Mouse (Mus musculus): Measurements from ENCODE around the gene Fnbp1.
A peak's percentile ranks its signal among the peaks of the same experiment; 100 is the strongest.

Gene Fnbp1

GRCm38 (mm10) chr2:31091182-31091581, 50.6 kb downstream of the Fnbp1 start:
- DNase-seq, result no peak

GRCm38 (mm10) chr2:31089607-31090006, 52.2 kb downstream of the Fnbp1 start:
- DNase-seq, result no peak

- peak; percentile 20 to 43 for DNase-seq
Measured at GRCm38 (mm10) chr2:31088871-31089270, 52.9 kb downstream of the Fnbp1 start.

GRCm38 (mm10) chr2:31087663-31088661, 53.8 kb downstream of the Fnbp1 start:
- peak in 1 of 2 experiments; percentile 21 for DNase-seq

- DNase-seq, result no peak
Measured at GRCm38 (mm10) chr2:31087085-31087484, 54.7 kb downstream of the Fnbp1 start.

GRCm38 (mm10) chr2:31086543-31086942, 55.3 kb downstream of the Fnbp1 start:
- DNase-seq, result no peak

GRCm38 (mm10) chr2:31084169-31084850, 57.5 kb downstream of the Fnbp1 start:
- DNase-seq, result no peak

GRCm38 (mm10) chr2:31083372-31083771, 58.4 kb downstream of the Fnbp1 start:
- DNase-seq, result no peak

- DNase-seq, result peak in 1 of 2 experiments; percentile 44
Measured at GRCm38 (mm10) chr2:31082639-31083038, 59.2 kb downstream of the Fnbp1 start.

- no peak for DNase-seq
Measured at GRCm38 (mm10) chr2:31081349-31081748, 60.5 kb downstream of the Fnbp1 start.

GRCm38 (mm10) chr2:31079117-31079516, 62.7 kb downstream of the Fnbp1 start:
- no peak for DNase-seq

GRCm38 (mm10) chr2:31077574-31077973, 64.2 kb downstream of the Fnbp1 start:
- DNase-seq, result no peak

GRCm38 (mm10) chr2:31076351-31077140, 65.3 kb downstream of the Fnbp1 start:
- no peak for DNase-seq

GRCm38 (mm10) chr2:31075836-31076235, 66.0 kb downstream of the Fnbp1 start:
- DNase-seq, result no peak

- no peak for DNase-seq
Measured at GRCm38 (mm10) chr2:31075168-31075567, 66.6 kb downstream of the Fnbp1 start.

- no peak for DNase-seq
Measured at GRCm38 (mm10) chr2:31069506-31069905, 72.3 kb downstream of the Fnbp1 start.

GRCm38 (mm10) chr2:31069114-31069445, 72.7 kb downstream of the Fnbp1 start:
- DNase-seq, result no peak

- no peak for DNase-seq
Measured at GRCm38 (mm10) chr2:31068246-31069113, 73.3 kb downstream of the Fnbp1 start.

GRCm38 (mm10) chr2:31067696-31068245, 74.0 kb downstream of the Fnbp1 start:
- no peak for DNase-seq

GRCm38 (mm10) chr2:31067059-31067595, 74.7 kb downstream of the Fnbp1 start:
- DNase-seq, result no peak

GRCm38 (mm10) chr2:31066019-31066789, 75.6 kb downstream of the Fnbp1 start:
- DNase-seq, result no peak

Measured in thymus, adult 18-20 months (tissue).